Mouse (Mus musculus) cerebellum, postnatal 10 days (tissue): Measurements from ENCODE around the gene Pibf1.

Experiments
- DNase-seq, 2 experiments: peaks; one replicate each; pipeline ENCODE4 v3.0.0; 2021; ENCODE audit warnings: mixed read lengths in 2 of 2

Gene Pibf1

DNA sequence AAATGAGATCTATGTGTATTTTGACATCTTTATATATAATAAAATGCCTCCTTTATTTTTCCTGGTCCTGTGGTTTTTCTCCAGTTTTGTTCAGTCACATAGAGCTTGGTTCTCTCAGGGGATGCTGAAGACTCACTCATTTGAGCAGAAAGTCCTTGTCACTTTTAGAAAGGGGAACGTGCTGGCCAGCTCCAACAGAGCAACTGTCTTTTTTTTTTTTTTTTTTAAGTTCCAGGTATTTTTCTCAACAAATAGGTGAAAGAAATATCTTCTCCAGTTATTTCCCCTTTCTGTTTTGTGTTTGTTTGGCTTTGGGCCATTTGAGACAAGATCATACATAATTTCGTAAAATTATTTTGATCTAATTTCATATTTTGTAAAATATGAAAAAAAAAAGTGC is 174.8 kb downstream of the Pibf1 start:
- no peak for DNase-seq

GRCm38 (mm10) chr14:99275827-99276226 is 176.6 kb downstream of the Pibf1 start:
- no peak for DNase-seq

- DNase-seq = peak in 1 of 2 experiments; percentile 4
Observed at GRCm38 (mm10) chr14:99278312-99278711, 179.1 kb downstream of the Pibf1 start.

GRCm38 (mm10) chr14:99278763-99279486 is 179.7 kb downstream of the Pibf1 start:
- peak; percentile 38 to 48 for DNase-seq

- DNase-seq = no peak
Observed at GRCm38 (mm10) chr14:99280399-99280798, 181.2 kb downstream of the Pibf1 start.

DNA sequence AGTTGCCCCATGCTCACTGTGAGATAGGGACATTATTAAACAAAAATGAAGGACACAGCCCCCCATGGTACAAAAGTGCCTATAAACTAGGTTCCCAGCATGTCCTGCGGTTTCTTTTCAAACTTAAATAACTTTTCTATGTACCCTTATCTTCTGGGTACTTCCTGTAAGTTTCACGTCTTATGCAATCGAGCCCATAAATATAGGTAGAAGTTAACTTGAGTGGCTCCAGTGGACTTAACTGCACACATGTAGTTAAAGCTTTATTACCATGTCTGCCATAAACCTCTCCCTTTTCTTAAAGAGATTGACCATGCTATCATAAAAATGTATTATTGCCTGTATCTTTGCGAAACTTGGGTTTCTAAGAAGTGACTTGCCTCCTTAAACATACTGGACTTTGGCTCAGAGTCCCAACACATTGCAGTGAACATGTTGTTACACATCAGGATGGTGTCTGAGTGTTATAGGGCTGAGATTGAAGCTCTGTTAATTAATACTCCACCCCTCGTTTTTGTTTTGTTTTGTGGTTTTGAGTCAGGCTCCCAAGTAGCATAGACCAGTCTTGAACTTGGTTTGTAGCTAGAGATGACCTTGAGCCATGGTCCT is 181.7 kb downstream of the Pibf1 start:
- no peak for DNase-seq

DNA sequence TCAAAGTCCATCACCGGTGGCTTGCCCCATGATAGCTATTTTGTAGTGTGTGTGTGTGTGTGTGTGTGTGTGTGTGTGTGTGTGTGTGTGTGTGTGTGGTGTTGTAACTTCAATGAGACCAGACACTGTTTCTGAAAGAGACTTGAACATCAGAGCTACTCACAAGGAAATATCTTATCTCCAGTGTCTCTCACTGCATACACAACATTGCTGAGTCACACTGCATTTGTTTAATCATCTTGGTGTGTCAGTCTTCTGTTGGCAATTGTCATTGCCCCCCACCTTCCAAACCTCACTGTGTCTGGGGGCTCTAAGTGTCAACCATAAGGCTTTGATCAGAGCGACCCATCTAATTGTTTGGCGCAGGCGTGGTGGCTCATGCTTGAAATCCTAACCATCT is 186.3 kb downstream of the Pibf1 start:
- no peak for DNase-seq

- DNase-seq = no peak
Observed at GRCm38 (mm10) chr14:99292176-99292575, 193.0 kb downstream of the Pibf1 start.

DNA sequence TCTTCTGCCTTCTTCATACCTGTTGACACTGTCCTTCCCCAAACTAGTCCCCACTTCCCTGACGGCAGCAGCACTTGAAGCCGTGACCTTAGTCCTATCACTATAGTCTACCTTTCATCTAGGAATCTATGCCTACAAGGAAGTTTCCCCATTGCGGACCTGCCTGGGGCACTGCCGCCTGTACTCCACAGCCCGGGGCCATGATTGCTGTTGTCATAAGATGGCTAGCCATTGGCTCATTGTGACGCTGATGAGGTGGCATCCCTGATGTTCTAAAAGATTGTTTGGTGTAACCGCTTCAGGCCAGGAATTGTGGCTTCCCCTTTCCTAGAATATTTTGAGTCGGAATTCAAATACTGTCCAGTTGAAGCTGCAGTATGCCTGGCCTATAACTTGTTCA is 195.2 kb downstream of the Pibf1 start:
- no peak for DNase-seq

- no peak for DNase-seq
Observed at GRCm38 (mm10) chr14:99295606-99296341, 196.6 kb downstream of the Pibf1 start.

- peak; percentile 95 to 97 for DNase-seq
Observed at GRCm38 (mm10) chr14:99298385-99299021, 199.3 kb downstream of the Pibf1 start, which contains the start of gene Klf5. Gene Klf5, plus strand, starts transcription at chr14:99298691.

DNA sequence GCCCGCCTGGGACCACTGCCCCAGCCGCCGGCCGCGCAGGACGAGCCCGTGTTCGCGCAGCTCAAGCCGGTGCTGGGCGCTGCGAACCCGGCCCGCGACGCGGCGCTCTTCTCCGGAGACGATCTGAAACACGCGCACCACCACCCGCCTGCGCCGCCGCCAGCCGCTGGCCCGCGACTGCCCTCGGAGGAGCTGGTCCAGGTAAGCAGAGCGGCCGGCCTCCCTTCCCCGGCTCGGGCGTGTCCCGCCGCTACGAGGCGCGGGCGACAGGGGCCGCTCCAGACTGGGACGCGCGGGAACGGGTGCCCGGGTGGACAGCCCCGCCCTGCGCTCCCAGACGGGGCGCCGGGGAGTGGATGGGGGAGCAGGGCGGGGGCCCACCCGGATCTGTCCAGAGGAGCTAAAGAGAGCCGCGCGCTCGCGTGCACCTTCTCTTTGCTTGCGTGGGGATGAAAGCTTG is 199.8 kb downstream of the Pibf1 start:
- DNase-seq = peak; percentile 75 to 76

DNA sequence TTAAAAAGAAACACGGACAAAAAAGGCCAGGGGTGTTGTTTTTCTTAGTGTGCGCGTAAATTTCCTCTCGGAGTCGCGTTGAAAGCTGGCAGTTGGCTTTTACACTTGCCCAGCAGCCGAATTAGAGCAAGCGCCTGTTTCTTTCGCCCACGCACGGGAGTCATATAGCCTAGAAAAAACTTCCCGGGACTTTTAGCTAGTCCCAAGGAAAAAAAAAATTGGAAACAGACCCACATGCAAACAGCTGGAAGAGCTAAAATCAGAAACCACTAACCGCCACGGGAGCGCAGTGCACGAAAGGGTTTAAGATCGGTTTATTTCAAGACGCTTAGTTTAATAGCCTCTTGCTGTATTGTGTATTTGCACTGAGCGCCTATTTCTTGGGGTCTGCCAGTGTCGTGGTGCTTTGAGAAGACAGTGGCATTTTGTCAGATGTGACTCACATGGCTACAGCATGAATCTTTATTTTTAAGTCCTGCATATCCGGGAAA is 200.5 kb downstream of the Pibf1 start:
- peak in 1 of 2 experiments; percentile 9 for DNase-seq

DNA sequence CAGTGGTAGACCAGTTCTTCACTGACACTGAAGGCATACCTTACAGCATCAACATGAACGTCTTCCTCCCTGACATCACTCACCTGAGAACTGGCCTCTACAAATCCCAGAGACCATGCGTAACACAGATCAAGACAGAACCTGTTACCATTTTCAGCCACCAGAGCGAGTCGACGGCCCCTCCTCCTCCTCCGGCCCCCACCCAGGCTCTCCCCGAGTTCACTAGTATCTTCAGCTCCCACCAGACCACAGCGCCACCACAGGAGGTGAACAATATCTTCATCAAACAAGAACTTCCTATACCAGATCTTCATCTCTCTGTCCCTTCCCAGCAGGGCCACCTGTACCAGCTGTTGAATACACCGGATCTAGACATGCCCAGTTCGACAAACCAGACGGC is 202.2 kb downstream of the Pibf1 start:
- DNase-seq = peak; percentile 6 to 13
